Mouse (Mus musculus) liver, adult 2 months (tissue): ENCODE data around the gene A1bg.

ENCODE experiments used
- CTCF ChIP-seq: fragments of 200-500 bp; IDR thresholded peaks from 2 replicates; pipeline ENCODE4 v1.5.1; 2011; ENCODE audit warnings: low read depth, low read length, control low read depth
- POLR2A ChIP-seq: fragments of 200-500 bp; IDR thresholded peaks from 2 replicates; pipeline ENCODE4 v1.6.1; 2011; ENCODE audit warnings: low read length, control low read depth; ENCODE audit not compliant: insufficient read depth; ENCODE audit errors: extremely low read depth

GRCm38 (mm10) chr15:60855112-60855511 is 67.7 kb downstream of the A1bg start:
- TF ChIP-seq POLR2A (no peak), CTCF (no peak)
